Mouse (Mus musculus): Measurements from ENCODE around the gene Sclt1.

DNA sequence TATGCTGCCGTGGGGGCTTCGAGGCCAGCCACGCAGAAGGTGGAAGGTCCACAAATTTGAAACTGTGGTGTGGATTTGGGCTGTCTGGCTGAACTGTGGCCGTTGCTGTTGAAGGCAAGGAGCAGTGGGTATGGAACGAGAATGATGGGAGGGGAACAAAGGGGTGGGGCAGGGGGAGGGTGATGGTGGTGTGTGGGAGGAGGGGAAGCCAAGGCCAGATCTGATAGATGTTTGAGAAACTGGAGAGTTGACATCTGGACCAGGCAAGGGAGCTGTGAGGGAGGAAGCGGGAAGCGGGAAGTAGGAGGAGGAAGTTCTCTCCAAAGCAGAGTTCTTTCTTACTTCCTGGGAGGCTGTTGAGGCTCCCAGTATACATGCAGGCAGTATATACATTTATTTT lies 160.1 kb downstream of the Sclt1 start:
- no peak for TF ChIP-seq CTCF (conservative IDR thresholded peaks at IDR 0.05; ENCODE audit: insufficient read depth, insufficient read length, low read depth, low read length)
- no peak for TF ChIP-seq POLR2A (IDR thresholded peaks at IDR 0.05; ENCODE audit: low read depth, low read length)

All from kidney, adult 2 months (tissue).